Mouse (Mus musculus): ENCODE measurements around the gene Tub.

The Tub gene
- long read RNA-seq, experiment 1, partial matches to known transcripts, result 0 of 4 reads
- long read RNA-seq, experiment 1, other reads (novel, unspliced or antisense), result 4 of 4 reads
- long read RNA-seq, experiment 2, partial matches to known transcripts, result 0 of 6 reads
- long read RNA-seq, experiment 2, other reads (novel, unspliced or antisense), result 6 of 6 reads

- intact Hi-C loops (cut with DNase I), result no loop called here
Measured at GRCm38 (mm10) chr7:108950312-108950761, at the start of gene Tub. Tub (plus strand) TSS chr7:108950338.

GRCm38 (mm10) chr7:108903969-108904368 lies 46.2 kb upstream of the Tub start:
- intact Hi-C loops (cut with DNase I), result no loop called here

GRCm38 (mm10) chr7:108927043-108927442 lies 23.1 kb upstream of the Tub start:
- intact Hi-C loops (cut with DNase I), result no loop called here

GRCm38 (mm10) chr7:108928280-108929188 lies 21.6 kb upstream of the Tub start:
- intact Hi-C loops (cut with DNase I), result no loop called here

- intact Hi-C loops (cut with DNase I), result loop anchor here (5.0 kb wide), 1 partner anchor 118 kb away; no protein-coding TSS in a partner anchor
Measured at GRCm38 (mm10) chr7:108929726-108930393, 20.3 kb upstream of the Tub start, which contains the start of gene Nlrp10. Nlrp10 (minus strand) TSS chr7:108930178.

- intact Hi-C loops (cut with DNase I), result loop anchor here (5.0 kb wide), 1 partner anchor 122 kb away; no protein-coding TSS in a partner anchor
Measured at GRCm38 (mm10) chr7:108933794-108934731, 16.1 kb upstream of the Tub start, which contains the start of gene Eif3f. Eif3f (plus strand) TSS chr7:108934417.

GRCm38 (mm10) chr7:108934836-108935235 lies 15.3 kb upstream of the Tub start:
- intact Hi-C loops (cut with DNase I), result loop anchor here (5.0 kb wide), 1 partner anchor 123 kb away; no protein-coding TSS in a partner anchor

- intact Hi-C loops (cut with DNase I), result no loop called here
Measured at GRCm38 (mm10) chr7:108935411-108935810, 14.7 kb upstream of the Tub start.

- intact Hi-C loops (cut with DNase I), result no loop called here
Measured at GRCm38 (mm10) chr7:108936591-108936990, 13.5 kb upstream of the Tub start.

GRCm38 (mm10) chr7:108941466-108941865 lies 8.7 kb upstream of the Tub start:
- intact Hi-C loops (cut with DNase I), result no loop called here

GRCm38 (mm10) chr7:108944002-108944401 lies 6.1 kb upstream of the Tub start:
- intact Hi-C loops (cut with DNase I), result no loop called here

- intact Hi-C loops (cut with DNase I), result no loop called here
Measured at GRCm38 (mm10) chr7:108948611-108949010, 1.5 kb upstream of the Tub start.

- intact Hi-C loops (cut with DNase I), result no loop called here
Measured at GRCm38 (mm10) chr7:108949301-108949700, 837 bp upstream of the Tub start.

- intact Hi-C loops (cut with DNase I), result no loop called here
Measured at GRCm38 (mm10) chr7:108950762-108951331, 709 bp downstream of the Tub start.

GRCm38 (mm10) chr7:108952801-108953200 lies 2.7 kb downstream of the Tub start:
- intact Hi-C loops (cut with DNase I), result no loop called here

- intact Hi-C loops (cut with DNase I), result no loop called here
Measured at GRCm38 (mm10) chr7:108954185-108954584, 4.0 kb downstream of the Tub start.

GRCm38 (mm10) chr7:108957734-108958133 lies 7.6 kb downstream of the Tub start:
- intact Hi-C loops (cut with DNase I), result no loop called here

GRCm38 (mm10) chr7:108965968-108966367 lies 15.8 kb downstream of the Tub start:
- intact Hi-C loops (cut with DNase I), result no loop called here

- intact Hi-C loops (cut with DNase I), result loop anchor here (1.0 kb wide), 1 partner anchor 54 kb away; no protein-coding TSS in a partner anchor
Measured at GRCm38 (mm10) chr7:108966742-108967362, 16.7 kb downstream of the Tub start.

GRCm38 (mm10) chr7:108968201-108968600 lies 18.1 kb downstream of the Tub start:
- intact Hi-C loops (cut with DNase I), result no loop called here
